Mouse (Mus musculus): ENCODE results near the gene Ptprt. TPM values are rescaled to one million over a fixed set of nuclear protein-coding genes. Genes with fewer than 3 reads are reported as not detected.

Ptprt gene
- polyA plus RNA-seq, 1 experiment from 2014 or later, result 0.44 TPM

DNA sequence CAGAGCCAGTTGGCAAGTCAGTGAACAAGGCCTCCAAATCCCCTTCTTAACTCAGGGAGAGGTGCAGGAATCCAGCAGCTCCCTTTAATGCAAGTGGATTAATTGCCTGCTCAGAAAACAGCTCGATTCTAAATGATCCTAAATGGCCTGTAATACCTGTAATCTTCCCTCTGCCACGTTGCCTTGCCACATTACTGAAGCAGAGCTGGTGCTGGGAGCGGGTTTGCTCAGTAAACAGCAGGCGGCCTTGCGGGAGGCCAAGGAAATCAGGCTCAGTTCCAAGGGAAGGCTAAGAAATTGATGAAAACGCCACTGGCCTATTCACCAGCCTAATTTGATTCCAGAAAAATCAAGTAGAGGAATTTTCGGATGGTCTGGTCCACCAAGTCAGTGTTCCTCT is 659.9 kb downstream of the Ptprt start:
- no peaks in the 10 kb centered on the region for H3K9me3 ChIP-seq
- H3K4me3 ChIP-seq (replicated peaks), result no peak overlapping the region
- no peak overlapping the region for H3K4me2 ChIP-seq
- no peaks in the 10 kb centered on the region for H3K27me3 ChIP-seq (replicated peaks)
- no peak overlapping the region for H3K27ac ChIP-seq
- no peaks in the 10 kb centered on the region for H3K36me3 ChIP-seq
- no peak overlapping the region for H3K9ac ChIP-seq
- H3K4me1 ChIP-seq, result no peaks in the 10 kb centered on the region
- 48% methylated on average over 7 of the region's 7 CpGs for WGBS
- ATAC-seq (ENCODE audit: insufficient read depth, low FRiP score, low read depth), result no peak

DNA sequence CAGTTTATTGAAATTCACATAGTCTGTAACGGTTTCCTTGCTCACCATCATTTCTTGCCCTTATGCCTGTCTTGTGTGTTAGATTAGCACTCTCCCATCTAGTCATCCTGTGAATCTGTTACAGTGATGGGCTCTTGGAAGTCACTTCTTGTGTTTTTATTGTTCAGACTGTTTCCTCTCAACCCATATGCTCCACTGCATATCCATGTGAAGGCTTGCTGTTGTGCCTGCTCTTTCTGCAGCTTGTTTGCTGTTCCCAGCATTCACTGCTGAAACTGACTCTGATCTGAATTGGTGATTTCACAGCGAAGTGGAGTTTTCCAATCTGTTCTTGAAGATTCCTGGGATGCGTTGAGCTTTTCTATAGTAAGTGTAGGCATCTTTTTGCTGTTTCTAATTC is 678.6 kb downstream of the Ptprt start:
- no peak overlapping the region for H3K27ac ChIP-seq
- no peak overlapping the region for H3K9ac ChIP-seq
- H3K9me3 ChIP-seq, result no peaks in the 10 kb centered on the region
- no peaks in the 10 kb centered on the region for H3K36me3 ChIP-seq
- 76% methylated on average over 3 of the region's 3 CpGs for WGBS
- no peaks in the 10 kb centered on the region for H3K4me1 ChIP-seq
- H3K4me3 ChIP-seq (replicated peaks), result no peak overlapping the region
- no peaks in the 10 kb centered on the region for H3K27me3 ChIP-seq (replicated peaks)
- H3K4me2 ChIP-seq, result no peak overlapping the region
- no peak for ATAC-seq (ENCODE audit: insufficient read depth, low FRiP score, low read depth)

DNA sequence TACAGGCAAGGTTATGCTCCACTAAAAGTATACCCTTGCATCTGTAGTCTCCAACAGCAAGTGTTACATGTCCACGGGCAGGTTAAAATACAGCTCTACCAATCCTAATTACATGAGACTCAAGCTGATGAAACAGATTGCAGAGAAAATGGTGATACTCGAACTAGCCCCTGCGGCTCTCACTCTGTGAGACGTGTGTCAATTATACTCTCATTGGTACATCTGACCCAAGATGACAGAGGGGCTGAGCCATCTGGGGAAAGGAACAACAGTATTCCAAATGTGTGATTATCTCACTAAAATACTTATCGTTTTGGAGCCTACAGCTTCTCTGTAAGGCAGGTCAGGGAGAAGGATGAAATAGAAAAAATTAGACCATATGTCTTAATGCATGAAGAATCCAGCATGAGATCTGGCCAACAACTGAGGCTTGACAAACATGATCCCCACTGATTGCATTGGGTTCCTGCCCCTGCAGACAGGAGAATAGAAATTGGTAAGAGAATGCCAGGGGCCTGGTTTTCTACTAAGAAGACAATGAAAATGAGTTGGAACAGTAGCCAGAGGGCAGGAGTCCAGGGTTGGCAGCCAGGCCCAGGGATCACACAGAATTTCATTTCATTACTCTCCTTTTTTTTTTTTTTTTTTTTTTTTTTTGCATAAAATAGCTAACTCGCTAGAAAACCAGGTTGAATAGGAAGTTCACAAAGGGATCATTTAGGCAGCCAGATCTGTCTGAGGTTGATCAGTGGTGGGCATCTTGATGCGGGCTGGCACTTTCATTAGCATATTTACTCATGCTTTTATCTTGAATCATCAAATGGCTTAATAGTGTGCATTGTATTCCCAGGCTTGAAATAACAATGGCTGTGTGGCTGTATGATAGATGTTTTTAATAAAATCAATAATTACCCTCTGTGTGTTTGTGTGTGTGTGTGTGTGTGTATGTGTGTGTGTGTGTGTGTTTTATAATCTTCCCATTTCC is 699.5 kb downstream of the Ptprt start:
- Histone ChIP-seq H3K4me1 (no peaks in the 10 kb centered on the region), H3K27me3 (replicated peaks) (no peaks in the 10 kb centered on the region), H3K4me2 (no peak overlapping the region), H3K27ac (no peak overlapping the region), H3K9me3 (no peaks in the 10 kb centered on the region), H3K4me3 (replicated peaks) (no peak overlapping the region), H3K9ac (no peak overlapping the region), H3K36me3 (no peaks in the 10 kb centered on the region)
- WGBS, result 80% methylated on average over 7 of the region's 7 CpGs
- ATAC-seq (ENCODE audit: insufficient read depth, low FRiP score, low read depth), result no peak

DNA sequence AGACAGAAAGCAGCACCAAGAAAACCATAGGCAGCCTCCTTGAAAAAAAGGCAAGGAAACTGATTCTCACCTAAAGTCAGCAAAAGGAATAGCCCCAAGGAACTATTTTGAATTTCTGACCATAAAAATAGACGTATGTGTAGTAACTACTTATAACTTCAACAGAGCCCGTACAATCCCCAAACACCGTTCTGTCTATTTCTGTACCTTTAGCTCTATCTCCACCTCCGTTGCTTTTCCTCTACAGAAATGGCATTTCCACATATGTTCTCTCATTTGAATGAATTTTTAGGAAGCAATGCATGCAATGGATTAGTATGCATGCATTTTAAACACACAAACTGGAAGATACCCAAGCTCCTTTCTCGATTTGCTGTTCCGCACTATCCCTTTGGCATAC is 715.5 kb downstream of the Ptprt start:
- Histone ChIP-seq H3K36me3 (no peaks in the 10 kb centered on the region), H3K4me2 (no peak overlapping the region), H3K9ac (no peak overlapping the region), H3K4me3 (replicated peaks) (no peak overlapping the region), H3K4me1 (no peaks in the 10 kb centered on the region), H3K27me3 (replicated peaks) (no peaks in the 10 kb centered on the region), H3K27ac (no peak overlapping the region), H3K9me3 (no peaks in the 10 kb centered on the region)
- no peak for ATAC-seq (ENCODE audit: insufficient read depth, low FRiP score, low read depth)
- WGBS, result 95% methylated on average over 6 of the region's 6 CpGs

DNA sequence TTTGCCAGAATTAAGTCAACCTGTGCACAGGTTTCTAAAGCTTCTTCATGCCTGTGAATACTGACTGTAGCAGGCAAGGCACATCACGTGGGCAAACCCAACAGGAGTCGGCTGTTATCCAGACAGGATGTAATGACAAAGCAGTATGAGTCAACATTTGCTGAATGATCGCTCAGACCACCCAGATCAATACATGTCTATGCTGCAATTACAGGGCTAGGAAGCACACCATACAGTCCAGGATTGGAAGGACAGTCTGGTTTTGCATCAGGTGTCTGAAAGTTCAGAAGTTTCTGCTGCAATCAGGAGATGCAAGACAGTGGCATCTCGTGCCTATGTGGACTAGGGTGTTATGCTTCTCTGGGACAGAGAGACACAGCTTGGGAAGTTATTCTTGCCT is 716.3 kb downstream of the Ptprt start:
- no peaks in the 10 kb centered on the region for H3K27me3 ChIP-seq (replicated peaks)
- no peaks in the 10 kb centered on the region for H3K36me3 ChIP-seq
- no peak; the same call in 1 of the 2 replicates for ATAC-seq (ENCODE audit: insufficient read depth, low FRiP score, low read depth)
- H3K9ac ChIP-seq, result no peak overlapping the region
- H3K9me3 ChIP-seq, result no peaks in the 10 kb centered on the region
- no peak overlapping the region for H3K4me2 ChIP-seq
- H3K4me3 ChIP-seq (replicated peaks), result no peak overlapping the region
- no peaks in the 10 kb centered on the region for H3K4me1 ChIP-seq
- no peak overlapping the region for H3K27ac ChIP-seq
- WGBS, result 54% methylated on average over 4 of the region's 4 CpGs

DNA sequence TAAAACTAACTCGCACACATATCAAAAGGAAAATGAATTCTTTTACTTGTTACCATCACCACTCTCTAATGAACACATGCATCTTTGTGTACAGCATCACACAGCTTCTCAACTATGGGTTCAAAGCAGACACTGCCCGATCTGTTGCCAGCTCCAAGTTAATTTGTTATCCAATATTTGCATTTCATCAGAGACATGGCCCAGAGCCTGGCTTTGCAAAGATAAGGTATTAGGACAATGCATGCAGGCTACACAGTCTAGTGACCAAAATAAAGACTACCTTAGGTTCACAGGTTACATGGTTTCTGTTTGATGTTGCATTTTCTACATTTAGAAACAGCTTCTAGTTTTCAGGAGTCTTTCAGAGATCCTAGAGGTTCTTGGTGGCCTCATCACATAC is 719.0 kb downstream of the Ptprt start:
- Histone ChIP-seq H3K4me3 (replicated peaks) (no peak overlapping the region), H3K36me3 (no peaks in the 10 kb centered on the region), H3K4me1 (no peaks in the 10 kb centered on the region), H3K9me3 (no peaks in the 10 kb centered on the region), H3K4me2 (no peak overlapping the region), H3K27ac (no peak overlapping the region), H3K9ac (no peak overlapping the region), H3K27me3 (replicated peaks) (no peaks in the 10 kb centered on the region)
- 65% methylated on average over 2 of the region's 2 CpGs for WGBS
- ATAC-seq (ENCODE audit: insufficient read depth, low FRiP score, low read depth), result no peak

DNA sequence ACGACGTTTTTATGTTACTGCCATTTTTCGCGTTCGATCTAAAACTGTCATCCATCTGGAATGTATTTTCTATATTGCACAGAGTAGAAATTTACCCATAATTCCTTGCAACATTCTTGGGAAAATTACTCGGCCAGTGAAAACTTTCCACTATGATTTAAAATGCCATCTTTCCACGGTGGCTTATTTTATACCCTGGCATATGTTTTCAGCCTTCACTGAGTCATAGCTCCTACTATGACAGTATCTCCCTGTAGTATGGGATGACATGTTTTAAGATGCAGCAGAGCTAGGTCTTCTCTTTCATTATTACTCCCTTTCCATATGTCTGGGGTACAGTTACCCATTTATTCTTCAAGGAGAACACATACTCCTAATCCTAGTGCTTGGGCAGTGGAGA is 753.7 kb downstream of the Ptprt start:
- 83% methylated on average over 7 of the region's 7 CpGs for WGBS
- no peaks in the 10 kb centered on the region for H3K27me3 ChIP-seq (replicated peaks)
- no peak overlapping the region for H3K4me2 ChIP-seq
- H3K9me3 ChIP-seq, result no peaks in the 10 kb centered on the region
- H3K27ac ChIP-seq, result no peak overlapping the region
- no peaks in the 10 kb centered on the region for H3K4me1 ChIP-seq
- no peaks in the 10 kb centered on the region for H3K36me3 ChIP-seq
- no peak overlapping the region for H3K9ac ChIP-seq
- H3K4me3 ChIP-seq (replicated peaks), result no peak overlapping the region
- no peak for ATAC-seq (ENCODE audit: insufficient read depth, low FRiP score, low read depth)

DNA sequence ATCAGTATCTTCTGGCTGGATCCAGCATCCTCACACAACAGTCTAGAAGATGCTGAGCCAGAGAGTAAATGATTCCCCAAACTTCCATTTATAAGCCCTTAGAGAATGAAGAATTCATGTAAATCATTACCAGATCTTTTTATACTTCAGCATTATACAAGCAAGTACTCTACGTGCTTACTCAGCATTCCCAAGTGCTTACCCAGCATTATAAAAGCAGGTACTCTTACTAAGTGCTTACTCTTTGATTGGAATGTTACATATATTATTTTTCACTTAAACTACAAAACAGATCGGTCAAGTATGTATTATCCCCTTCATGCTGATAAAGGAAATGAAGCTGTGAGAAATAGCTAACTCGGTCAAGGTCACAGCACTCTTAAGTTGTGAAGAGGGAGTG is 758.8 kb downstream of the Ptprt start:
- 80% methylated on average over 3 of the region's 3 CpGs for WGBS
- Histone ChIP-seq H3K9ac (no peak overlapping the region), H3K27me3 (replicated peaks) (no peaks in the 10 kb centered on the region), H3K27ac (no peak overlapping the region), H3K4me1 (no peaks in the 10 kb centered on the region), H3K9me3 (no peaks in the 10 kb centered on the region), H3K4me2 (no peak overlapping the region), H3K36me3 (no peaks in the 10 kb centered on the region), H3K4me3 (replicated peaks) (no peak overlapping the region)
- no peak for ATAC-seq (ENCODE audit: insufficient read depth, low FRiP score, low read depth)

DNA sequence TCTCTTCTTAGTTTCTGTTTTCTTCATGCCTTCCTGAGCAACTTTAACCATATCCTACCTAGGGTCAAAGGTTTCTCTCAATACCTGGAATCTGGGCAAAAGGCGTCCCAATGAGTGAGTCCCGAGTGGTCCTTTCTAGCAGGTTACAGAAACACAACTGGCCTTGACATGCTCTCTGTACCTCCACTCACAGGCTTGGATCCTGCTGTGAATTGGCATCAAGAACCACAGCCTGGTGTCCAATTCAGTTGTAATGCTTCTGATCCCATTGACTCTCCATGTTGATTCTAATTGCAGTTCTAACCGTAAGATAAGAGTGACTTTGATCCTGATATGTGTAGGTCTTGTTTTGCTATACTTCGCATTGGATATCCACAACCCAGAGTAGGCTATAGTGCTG is 776.5 kb downstream of the Ptprt start:
- WGBS, result 91% methylated on average over 4 of the region's 4 CpGs
- Histone ChIP-seq H3K36me3 (no peaks in the 10 kb centered on the region), H3K9ac (no peak overlapping the region), H3K27me3 (replicated peaks) (no peaks in the 10 kb centered on the region), H3K4me3 (replicated peaks) (no peak overlapping the region), H3K9me3 (no peaks in the 10 kb centered on the region), H3K4me2 (no peak overlapping the region), H3K27ac (no peak overlapping the region), H3K4me1 (no peaks in the 10 kb centered on the region)
- no peak for ATAC-seq (ENCODE audit: insufficient read depth, low FRiP score, low read depth)

DNA sequence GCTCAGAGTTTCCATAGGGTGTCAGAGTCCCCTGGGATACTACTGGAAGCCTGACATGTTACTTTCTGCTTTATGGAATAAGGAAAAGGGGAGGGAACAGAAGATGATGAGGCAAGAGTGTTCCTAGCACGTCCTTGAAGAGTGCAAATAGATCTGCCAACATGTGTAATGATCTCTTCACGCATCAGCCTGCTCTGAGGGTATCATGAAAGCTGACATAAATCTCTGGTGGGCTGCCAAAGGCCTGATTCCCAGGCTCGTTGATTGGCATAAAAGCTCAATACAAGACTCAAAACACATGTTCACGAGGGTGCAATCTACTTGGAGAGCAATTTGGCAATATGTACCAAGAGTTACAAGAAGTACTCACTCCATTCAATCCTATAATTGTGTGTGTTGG is 778.4 kb downstream of the Ptprt start:
- no peaks in the 10 kb centered on the region for H3K4me1 ChIP-seq
- no peaks in the 10 kb centered on the region for H3K36me3 ChIP-seq
- H3K9ac ChIP-seq, result no peak overlapping the region
- no peak overlapping the region for H3K4me3 ChIP-seq (replicated peaks)
- no peaks in the 10 kb centered on the region for H3K27me3 ChIP-seq (replicated peaks)
- ATAC-seq (ENCODE audit: insufficient read depth, low FRiP score, low read depth), result no peak
- 65% methylated on average over 4 of the region's 4 CpGs for WGBS
- H3K4me2 ChIP-seq, result no peak overlapping the region
- H3K27ac ChIP-seq, result no peak overlapping the region
- H3K9me3 ChIP-seq, result no peaks in the 10 kb centered on the region

DNA sequence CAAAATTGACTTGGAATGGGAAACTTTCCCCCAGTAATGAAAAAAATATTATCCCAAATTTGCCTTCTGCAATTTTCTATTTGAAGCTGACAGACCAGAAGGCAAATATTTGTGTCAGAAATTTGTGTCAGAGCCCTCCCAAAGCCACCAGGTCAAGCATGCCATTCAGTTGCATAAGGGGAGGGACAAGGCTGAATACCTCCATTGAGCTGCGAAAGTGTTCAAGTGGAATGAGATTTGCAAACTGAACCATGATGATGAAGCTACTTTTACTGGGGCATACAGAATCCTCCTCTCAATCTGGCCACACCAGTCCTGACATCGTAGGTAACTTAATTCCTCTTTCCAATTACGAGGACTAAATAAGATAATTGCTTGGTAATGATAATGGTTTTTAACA is 780.0 kb downstream of the Ptprt start:
- H3K4me3 ChIP-seq (replicated peaks), result no peak overlapping the region
- no peak overlapping the region for H3K27ac ChIP-seq
- no peaks in the 10 kb centered on the region for H3K27me3 ChIP-seq (replicated peaks)
- no peaks in the 10 kb centered on the region for H3K4me1 ChIP-seq
- ATAC-seq (ENCODE audit: insufficient read depth, low FRiP score, low read depth), result no peak
- H3K9me3 ChIP-seq, result no peaks in the 10 kb centered on the region
- no peak overlapping the region for H3K4me2 ChIP-seq
- H3K36me3 ChIP-seq, result no peaks in the 10 kb centered on the region
- 81% methylated on average over 3 of the region's 3 CpGs for WGBS
- H3K9ac ChIP-seq, result no peak overlapping the region

DNA sequence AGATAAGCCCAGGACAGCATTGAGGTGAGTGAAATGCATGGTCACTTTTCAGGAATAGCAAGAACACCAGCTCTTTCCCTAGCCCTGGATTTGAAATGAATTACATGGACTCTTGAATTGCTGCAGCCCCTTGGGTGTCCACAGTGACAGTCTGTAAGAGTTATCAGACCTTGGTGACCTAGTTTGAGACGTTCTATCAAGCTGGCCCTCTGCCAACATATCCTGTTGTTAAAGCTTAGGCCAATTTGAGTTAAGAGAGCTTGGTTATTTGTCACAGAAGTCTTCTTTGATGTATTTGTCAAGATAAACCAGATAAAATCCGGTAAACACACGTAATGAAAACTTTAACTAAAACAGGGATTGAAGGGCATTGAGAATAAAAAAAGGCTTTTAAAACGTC is 795.7 kb downstream of the Ptprt start:
- ATAC-seq (ENCODE audit: insufficient read depth, low FRiP score, low read depth), result no peak
- 31% methylated on average over 4 of the region's 4 CpGs for WGBS

More for the DNA sequence above, 795.7 kb downstream of the Ptprt start:
- Histone ChIP-seq H3K4me3 (replicated peaks) (no peak overlapping the region), H3K27me3 (replicated peaks) (no peaks in the 10 kb centered on the region), H3K36me3 (no peaks in the 10 kb centered on the region), H3K9ac (no peak overlapping the region), H3K27ac (no peak overlapping the region), H3K9me3 (no peaks in the 10 kb centered on the region), H3K4me2 (no peak overlapping the region), H3K4me1 (no peaks in the 10 kb centered on the region)
